Mouse (Mus musculus) monocyte, adult 59 days (primary cell): ENCODE data around the gene Bbs12. TPM values are rescaled to one million over a fixed set of nuclear protein-coding genes. Genes with fewer than 3 reads are reported as not detected.

Experiments used
- total RNA-seq, 2 experiments: library from RNA; stranded (reverse); gene quantifications; one replicate each; pipeline ENCODE4 v1.2.4; 2023

Bbs12 gene
- total RNA-seq, result 1 to 10 TPM in 1 of 2 experiments, under 1 TPM in 1; 0.97 to 1.2 TPM

GRCm38 (mm10) chr3:37312370-37312941, at the start of gene Bbs12, which contains the start of gene Cetn4:
Gene Bbs12, plus strand, starts transcription at chr3:37312554.
Gene Cetn4, minus strand, starts transcription at chr3:37312708.

GRCm38 (mm10) chr3:37348221-37349165, 36.1 kb downstream of the Bbs12 start, which contains the start of gene Fgf2:
Gene Fgf2, plus strand, starts transcription at chr3:37348346.

Other genes with a start within 250 kb of the Bbs12 start
- gene Adad1, start 249.0 kb upstream of the Bbs12 start, total RNA-seq, result not detected
- not detected for gene Il2, start 186.6 kb upstream of the Bbs12 start, total RNA-seq
- gene Il21, start 79.9 kb upstream of the Bbs12 start, total RNA-seq, result not detected
- under 1 TPM in 1 of 2 experiments, not detected in 1; 0.30 TPM for gene Cetn4, start 154 bp downstream of the Bbs12 start, total RNA-seq
- gene Fgf2, start 35.8 kb downstream of the Bbs12 start, total RNA-seq, result under 1 TPM in 1 of 2 experiments, not detected in 1; 0.08 TPM
- gene Spata5, start 107.3 kb downstream of the Bbs12 start, total RNA-seq, result 10 to 100 TPM; 45.1 to 70.6 TPM
- 10 to 100 TPM in 1 of 2 experiments, 1 to 10 TPM in 1; 7.5 to 11.5 TPM for gene Nudt6, start 107.7 kb downstream of the Bbs12 start, total RNA-seq